Mouse (Mus musculus): ENCODE measurements at regions not wholly inside any gene's neighbourhood (a gene's known extent, or its start where the extent isn't known, plus 50 kb on each side); places are given as distances from the start of the nearest gene placed in this dataset.
A peak's percentile ranks its signal among the peaks of the same experiment; 100 is the strongest.

- no peak for DNase-seq
These were observed 62.3 kb upstream of the Agr3 start for GRCm38 (mm10) chr12:35863141-35863540.

GRCm38 (mm10) chr12:35853159-35853558 lies 72.3 kb upstream of the Agr3 start:
- peak; percentile 30 for DNase-seq

GRCm38 (mm10) chr12:35846905-35847610 lies 78.4 kb upstream of the Agr3 start:
- DNase-seq = no peak

- no peak for DNase-seq
These were observed 88.5 kb upstream of the Agr3 start for GRCm38 (mm10) chr12:35836946-35837345.

GRCm38 (mm10) chr12:35833285-35833684 lies 92.1 kb upstream of the Agr3 start:
- no peak for DNase-seq

GRCm38 (mm10) chr12:35831922-35832512 lies 93.4 kb upstream of the Agr3 start:
- DNase-seq = no peak

GRCm38 (mm10) chr12:35831268-35831667 lies 94.2 kb upstream of the Agr3 start:
- no peak for DNase-seq

- DNase-seq = no peak
These were observed 97.6 kb upstream of the Agr3 start for GRCm38 (mm10) chr12:35827797-35828196.

GRCm38 (mm10) chr12:35826990-35827389 lies 98.4 kb upstream of the Agr3 start:
- DNase-seq = no peak

GRCm38 (mm10) chr12:35824587-35824987 lies 100.8 kb upstream of the Agr3 start:
- DNase-seq = no peak

- DNase-seq = no peak
These were observed 126.2 kb upstream of the Agr3 start for GRCm38 (mm10) chr12:35799261-35799660.

- no peak for DNase-seq
These were observed 150.0 kb upstream of the Agr3 start for GRCm38 (mm10) chr12:35775396-35775795.

- DNase-seq = no peak
These were observed 154.9 kb upstream of the Agr3 start for GRCm38 (mm10) chr12:35770387-35771024.

- DNase-seq = no peak
These were observed 166.5 kb upstream of the Agr3 start for GRCm38 (mm10) chr12:35758916-35759315.

- DNase-seq = no peak
These were observed 170.3 kb upstream of the Agr3 start for GRCm38 (mm10) chr12:35755159-35755558.

- no peak for DNase-seq
These were observed 177.4 kb upstream of the Agr3 start for GRCm38 (mm10) chr12:35747997-35748396.

- DNase-seq = no peak
These were observed 178.6 kb upstream of the Agr3 start for GRCm38 (mm10) chr12:35746691-35747299.

GRCm38 (mm10) chr12:35742729-35743128 lies 182.7 kb upstream of the Agr3 start:
- no peak for DNase-seq

- DNase-seq = no peak
These were observed 189.0 kb upstream of the Agr3 start for GRCm38 (mm10) chr12:35736427-35736826.

GRCm38 (mm10) chr12:35735002-35735401 lies 190.4 kb upstream of the Agr3 start:
- no peak for DNase-seq

GRCm38 (mm10) chr12:35734371-35734770 lies 191.0 kb upstream of the Agr3 start:
- no peak for DNase-seq

- DNase-seq = no peak
These were observed 191.8 kb upstream of the Agr3 start for GRCm38 (mm10) chr12:35733580-35733979.

GRCm38 (mm10) chr12:35725910-35726309 lies 191.1 kb upstream of the Ahr start:
- no peak for DNase-seq

- DNase-seq = no peak
These were observed 189.3 kb upstream of the Ahr start for GRCm38 (mm10) chr12:35724132-35724531.
